Mouse (Mus musculus) stomach, postnatal 0 days (tissue): Measurements from ENCODE around the gene Hoxb6.

ENCODE experiments used
- CTCF ChIP-seq: IDR thresholded peaks from 2 replicates; pipeline ENCODE4 v1.5.1; 2016; ENCODE audit warnings: antibody characterized with exemption, low read depth, mild to moderate bottlenecking, moderate library complexity
- EP300 ChIP-seq: optimal IDR thresholded peaks from 2 replicates; pipeline ENCODE3; 2016; ENCODE audit warnings: antibody characterized with exemption

- TF ChIP-seq CTCF (no peak), EP300 (no peak)
Observed at GRCm38 (mm10) chr11:96309288-96309687, 17.0 kb downstream of the Hoxb6 start.
